Mouse (Mus musculus) kidney, embryonic 16.5 days (tissue): ENCODE measurements around the gene Map10. TPM values are rescaled to one million over a fixed set of nuclear protein-coding genes. Genes with fewer than 3 reads are reported as not detected.

ENCODE experiments used
- ATAC-seq: fragments of 200-750 bp; cut with Nextera tagmentation; 2 replicates; pipeline ENCODE4 v1.8.0; 2017; ENCODE audit warnings: moderate TSS enrichment; ENCODE audit not compliant: low FRiP score, low TSS enrichment
- H3K27ac ChIP-seq: fragments of 300-500 bp; sonication (generic); 2 replicates; pipeline ENCODE4 v1.5.1; 2014; ENCODE audit warnings: low read length
- H3K27me3 ChIP-seq: fragments of 300-500 bp; sonication (generic); 2 replicates; pipeline ENCODE4 v1.6.1; 2014; ENCODE audit warnings: low read length, control low read depth, mixed read lengths; ENCODE audit not compliant: insufficient read depth
- H3K36me3 ChIP-seq: fragments of 300-500 bp; sonication (generic); 2 replicates; pipeline ENCODE4 v1.6.1; 2014; ENCODE audit warnings: low read length, control low read depth, mixed read lengths; ENCODE audit not compliant: insufficient read depth
- H3K4me1 ChIP-seq: fragments of 300-500 bp; sonication (generic); 2 replicates; pipeline ENCODE4 v1.6.1; 2014; ENCODE audit warnings: low read length, control low read depth, mixed read lengths; ENCODE audit not compliant: insufficient read depth
- H3K4me2 ChIP-seq: fragments of 300-500 bp; sonication (generic); replicated peaks from 2 replicates; pipeline ENCODE4 v1.6.1; 2014; ENCODE audit warnings: low read depth, low read length
- H3K4me3 ChIP-seq: fragments of 300-500 bp; sonication (generic); 2 replicates; pipeline ENCODE4 v1.5.1; 2014; ENCODE audit warnings: mild to moderate bottlenecking, low read length
- H3K9ac ChIP-seq: fragments of 300-500 bp; sonication (generic); replicated peaks from 2 replicates; pipeline ENCODE4 v1.6.1; 2014; ENCODE audit warnings: low read length
- H3K9me3 ChIP-seq: fragments of 300-500 bp; sonication (generic); 2 replicates; pipeline ENCODE4 v1.6.1; 2016; ENCODE audit warnings: low read length, control low read depth
- WGBS: fragments of 180-500 bp; shearing (Covaris S2); extraction: QIAGEN DNeasy Blood & Tissue Kit; methylation state at CpG from one replicate; pipeline ENCODE4 v1.1.7; 2014; 5-methylcytosine and 5-hydroxymethylcytosine counted together
- polyA plus RNA-seq: library from polyadenylated mRNA; unstranded; fragments of >200 nt; fragmentation: Nextera tagmentation; extraction: Ambion mirVana; gene quantifications from 2 replicates; pipeline ENCODE4 v1.2.1, GENCODE M21; 2015

Gene Map10
- polyA plus RNA-seq, 1 experiment from 2014 or later, result 7.3 TPM

- Histone ChIP-seq H3K4me3 (no peak overlapping the region), H3K4me2 (no peak overlapping the region), H3K9me3 (peaks cover 16% of the 10 kb centered on the region), H3K9ac (no peak overlapping the region), H3K27me3 (peaks cover 2% of the 10 kb centered on the region; the same call in 1 of the 2 replicates), H3K36me3 (peaks cover 5% of the 10 kb centered on the region), H3K27ac (no peak overlapping the region), H3K4me1 (peaks cover 7% of the 10 kb centered on the region; the same call in 1 of the 2 replicates)
- no peak for ATAC-seq
- 28% methylated on average over 2 of the region's 2 CpGs for WGBS
These were observed 3.8 kb upstream of the Map10 start for GRCm38 (mm10) chr8:125665876-125666186.

- Histone ChIP-seq H3K4me3 (no peak overlapping the region), H3K4me1 (peaks cover 7% of the 10 kb centered on the region; the same call in 1 of the 2 replicates), H3K27ac (no peak overlapping the region), H3K36me3 (peaks cover 8% of the 10 kb centered on the region), H3K27me3 (peaks cover 2% of the 10 kb centered on the region; the same call in 1 of the 2 replicates), H3K4me2 (no peak overlapping the region), H3K9me3 (peaks cover 20% of the 10 kb centered on the region), H3K9ac (no peak overlapping the region)
- no peak for ATAC-seq
- WGBS, result 27% methylated on average over 5 of the region's 5 CpGs
These were observed 3.4 kb upstream of the Map10 start for GRCm38 (mm10) chr8:125666201-125666600.

- peaks cover 2% of the 10 kb centered on the region; the same call in 1 of the 2 replicates for H3K27me3 ChIP-seq
- 73% methylated on average over 2 of the region's 2 CpGs for WGBS
These were observed 2.4 kb upstream of the Map10 start for GRCm38 (mm10) chr8:125667248-125667647.

DNA sequence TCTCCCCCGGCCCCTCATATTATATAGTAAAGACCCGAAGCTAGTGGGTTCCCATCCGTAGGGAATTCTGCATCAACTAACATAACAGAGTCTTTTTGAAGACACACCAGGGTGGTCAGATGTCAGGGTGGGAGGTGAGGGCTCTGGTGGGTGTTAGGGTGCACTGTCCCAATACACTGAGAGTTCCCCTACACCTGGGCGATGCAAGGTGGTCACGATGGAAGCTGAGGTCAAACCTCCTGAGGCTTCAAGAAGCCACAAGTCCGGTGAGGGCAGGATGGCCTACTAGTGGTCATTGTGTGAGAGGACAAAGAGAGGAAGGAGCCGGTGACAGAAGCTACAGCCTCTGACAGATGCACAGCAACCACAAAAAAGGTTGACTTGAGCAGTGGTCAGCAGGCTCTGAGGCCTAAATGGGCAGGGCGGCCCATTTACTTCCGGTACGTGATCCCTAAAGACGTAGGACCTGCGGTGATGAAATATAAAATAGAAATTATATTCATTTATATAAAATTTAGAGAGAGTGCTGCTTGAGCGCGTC is 389 bp upstream of the Map10 start:
- peak overlapping the region; percentile 54 for H3K4me3 ChIP-seq
- no peak overlapping the region for H3K27ac ChIP-seq
- WGBS, result 84% methylated on average over 14 of the region's 14 CpGs
- H3K9me3 ChIP-seq, result peaks cover 31% of the 10 kb centered on the region
- H3K9ac ChIP-seq, result no peak overlapping the region
- ATAC-seq, result peak; percentile 29; the same call in 1 of the 2 replicates
- H3K36me3 ChIP-seq, result peaks cover 20% of the 10 kb centered on the region
- peak overlapping the region; percentile 66 for H3K4me2 ChIP-seq
- H3K4me1 ChIP-seq, result peaks cover 7% of the 10 kb centered on the region; the same call in 1 of the 2 replicates
- H3K27me3 ChIP-seq, result peaks cover 2% of the 10 kb centered on the region; the same call in 1 of the 2 replicates

More at GRCm38 (mm10) chr8:125667248-125667647, 2.4 kb upstream of the Map10 start:
- H3K9ac ChIP-seq, result no peak overlapping the region
- H3K27ac ChIP-seq, result no peak overlapping the region
- H3K4me3 ChIP-seq, result no peak overlapping the region
- H3K9me3 ChIP-seq, result peaks cover 30% of the 10 kb centered on the region
- no peak overlapping the region for H3K4me2 ChIP-seq
- H3K36me3 ChIP-seq, result peaks cover 19% of the 10 kb centered on the region
- no peak for ATAC-seq
- peaks cover 7% of the 10 kb centered on the region; the same call in 1 of the 2 replicates for H3K4me1 ChIP-seq

DNA sequence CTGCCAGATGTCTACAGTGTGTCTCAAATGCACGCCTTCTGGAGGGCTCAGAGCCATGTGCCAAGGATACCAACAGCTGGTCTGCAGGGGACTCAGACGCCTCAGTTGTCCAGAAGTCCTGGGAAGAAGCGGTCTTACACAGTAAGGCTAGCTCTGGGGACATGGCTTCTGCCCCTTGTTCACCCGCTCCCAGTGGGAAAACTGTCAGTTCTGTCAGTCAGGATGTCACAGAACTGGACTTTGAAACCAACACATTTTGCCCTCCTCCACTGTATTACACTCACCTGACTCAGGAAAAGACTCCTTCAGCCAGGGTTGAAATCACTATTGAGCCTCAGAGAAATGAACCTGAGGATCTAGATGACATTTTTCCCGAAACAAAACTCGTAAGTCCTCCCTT is 802 bp downstream of the Map10 start:
- peaks cover 20% of the 10 kb centered on the region for H3K36me3 ChIP-seq
- 94% methylated on average over 6 of the region's 6 CpGs for WGBS
- peaks cover 31% of the 10 kb centered on the region for H3K9me3 ChIP-seq
- H3K9ac ChIP-seq, result peak overlapping the region; percentile 75; the same call in 1 of the 2 replicates
- peaks cover 7% of the 10 kb centered on the region; the same call in 1 of the 2 replicates for H3K4me1 ChIP-seq
- ATAC-seq, result peak; percentile 3; the same call in 1 of the 2 replicates
- no peak overlapping the region for H3K27ac ChIP-seq
- peak overlapping the region; percentile 66 for H3K4me2 ChIP-seq
- H3K4me3 ChIP-seq, result peak overlapping the region; percentile 54
- peaks cover 2% of the 10 kb centered on the region; the same call in 1 of the 2 replicates for H3K27me3 ChIP-seq

- Histone ChIP-seq H3K27me3 (peaks cover 2% of the 10 kb centered on the region; the same call in 1 of the 2 replicates), H3K9me3 (peaks cover 31% of the 10 kb centered on the region), H3K36me3 (peaks cover 20% of the 10 kb centered on the region), H3K4me1 (peaks cover 7% of the 10 kb centered on the region; the same call in 1 of the 2 replicates), H3K27ac (no peak overlapping the region), H3K4me3 (no peak overlapping the region), H3K4me2 (no peak overlapping the region), H3K9ac (no peak overlapping the region)
- WGBS, result 99% methylated on average over 9 of the region's 9 CpGs
- ATAC-seq, result no peak
These were observed 1.3 kb downstream of the Map10 start for GRCm38 (mm10) chr8:125670906-125671305.

DNA sequence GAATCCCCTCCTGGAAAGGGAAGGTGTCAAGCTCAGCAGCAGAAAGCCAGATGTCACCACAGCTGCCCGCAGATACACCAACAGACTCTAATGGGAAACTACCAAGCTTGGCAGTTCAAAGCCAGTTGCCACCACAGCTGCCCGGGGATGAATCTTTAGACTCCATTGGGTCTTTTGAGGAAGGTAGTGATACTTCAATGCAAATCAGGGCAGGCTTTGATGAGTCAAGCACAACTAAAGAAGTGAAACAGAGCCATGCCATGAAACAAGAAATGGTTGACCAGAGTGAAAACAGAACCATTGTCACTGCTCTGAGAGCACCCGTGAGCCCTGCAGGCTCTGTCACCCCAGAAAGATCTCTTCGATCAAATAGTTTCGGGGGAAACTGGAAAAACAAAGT is 1.8 kb downstream of the Map10 start:
- ATAC-seq, result no peak
- WGBS, result 95% methylated on average over 5 of the region's 5 CpGs
- no peak overlapping the region for H3K9ac ChIP-seq
- peaks cover 2% of the 10 kb centered on the region; the same call in 1 of the 2 replicates for H3K27me3 ChIP-seq
- H3K4me3 ChIP-seq, result no peak overlapping the region
- peaks cover 31% of the 10 kb centered on the region for H3K9me3 ChIP-seq
- peaks cover 6% of the 10 kb centered on the region; the same call in 1 of the 2 replicates for H3K4me1 ChIP-seq
- peaks cover 20% of the 10 kb centered on the region for H3K36me3 ChIP-seq
- H3K27ac ChIP-seq, result no peak overlapping the region
- no peak overlapping the region for H3K4me2 ChIP-seq

DNA sequence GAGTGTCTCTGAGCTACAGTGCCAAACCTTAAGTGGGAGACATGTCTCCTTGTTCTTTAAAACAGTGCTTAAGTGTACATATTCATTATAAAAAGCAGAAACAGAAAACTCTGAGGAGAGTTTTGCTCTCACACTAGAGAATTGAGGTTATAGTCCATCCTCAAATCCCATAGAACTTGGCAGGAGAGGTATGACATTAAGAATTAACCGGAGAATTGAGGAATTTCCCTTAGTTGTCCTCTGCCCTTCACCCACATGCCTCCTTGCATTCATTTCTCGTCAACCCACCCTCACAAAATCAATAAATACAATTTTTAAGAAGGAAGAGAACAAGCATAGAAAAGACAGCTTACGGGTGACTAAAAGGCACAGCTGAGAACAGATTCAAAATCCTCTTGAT is 6.2 kb downstream of the Map10 start:
- peaks cover 16% of the 10 kb centered on the region for H3K36me3 ChIP-seq
- WGBS, result 80% methylated on average over 3 of the region's 3 CpGs
- no peaks in the 10 kb centered on the region for H3K27me3 ChIP-seq
- no peak overlapping the region for H3K4me2 ChIP-seq
- no peak overlapping the region for H3K27ac ChIP-seq
- no peak for ATAC-seq
- H3K4me1 ChIP-seq, result no peaks in the 10 kb centered on the region
- no peak overlapping the region for H3K9ac ChIP-seq
- H3K4me3 ChIP-seq, result no peak overlapping the region
- peaks cover 16% of the 10 kb centered on the region for H3K9me3 ChIP-seq

DNA sequence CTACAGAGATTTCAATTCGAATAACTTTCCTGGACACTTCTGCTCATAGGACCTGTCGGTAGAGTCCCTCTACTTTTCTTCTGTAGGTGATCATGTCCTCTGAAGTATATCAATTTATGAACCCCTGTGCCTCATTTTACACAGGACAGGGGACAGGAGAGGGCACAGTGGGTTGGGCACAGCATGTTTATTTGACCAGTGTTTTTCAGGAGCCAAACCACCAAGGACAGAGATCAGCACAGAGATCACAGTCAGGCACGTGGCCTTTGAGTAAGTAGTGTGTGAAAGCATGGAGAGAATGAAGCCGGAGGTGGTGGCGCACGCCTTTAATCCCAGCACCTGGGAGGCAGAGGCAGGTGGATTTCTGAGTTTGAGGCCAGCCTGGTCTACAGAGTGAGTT is 7.9 kb downstream of the Map10 start:
- no peak overlapping the region for H3K27ac ChIP-seq
- no peaks in the 10 kb centered on the region for H3K36me3 ChIP-seq
- no peak overlapping the region for H3K4me2 ChIP-seq
- H3K9ac ChIP-seq, result no peak overlapping the region
- ATAC-seq, result no peak
- no peak overlapping the region for H3K4me3 ChIP-seq
- H3K4me1 ChIP-seq, result no peaks in the 10 kb centered on the region
- H3K9me3 ChIP-seq, result no peaks in the 10 kb centered on the region
- H3K27me3 ChIP-seq, result no peaks in the 10 kb centered on the region
- WGBS, result 88% methylated on average over 6 of the region's 6 CpGs

- 73% methylated on average over 8 of the region's 8 CpGs for WGBS
These were observed 9.4 kb downstream of the Map10 start for GRCm38 (mm10) chr8:125678854-125679648.

More at GRCm38 (mm10) chr8:125678854-125679648, 9.4 kb downstream of the Map10 start:
- ATAC-seq, result peak; percentile 65; the same call in 1 of the 2 replicates
- Histone ChIP-seq H3K9me3 (no peaks in the 10 kb centered on the region), H3K27ac (no peak overlapping the region), H3K9ac (peak overlapping the region; percentile 14; the same call in 1 of the 2 replicates), H3K4me2 (no peak overlapping the region), H3K36me3 (no peaks in the 10 kb centered on the region), H3K27me3 (no peaks in the 10 kb centered on the region), H3K4me1 (no peaks in the 10 kb centered on the region), H3K4me3 (no peak overlapping the region)
